Mouse (Mus musculus): ENCODE results near the gene Acot7.

GRCm38 (mm10) chr4:152190096-152190653 lies 12.2 kb downstream of the Acot7 start:
- TF ChIP-seq CTCF (IDR thresholded peaks at IDR 0.05; ENCODE audit: low read depth) (no peak), EP300 (IDR thresholded peaks at IDR 0.05; ENCODE audit: low read depth) (no peak)
